Mouse (Mus musculus) CH12.LX (cell line): ENCODE measurements around the gene Gnb1l. TPM values are rescaled to one million over a fixed set of nuclear protein-coding genes. Genes with fewer than 3 reads are reported as not detected.

ENCODE experiments used
- DNase-seq: peaks from one replicate; pipeline ENCODE4 v3.0.0-alpha.2; 2013; ENCODE audit errors: extremely low read depth
- H3K27ac ChIP-seq: 2 replicates; pipeline ENCODE4 v1.5.1; 2012; ENCODE audit warnings: low read depth, mild to moderate bottlenecking, control low read depth, moderate library complexity; ENCODE audit not compliant: insufficient read depth
- H3K27me3 ChIP-seq: replicated peaks from 2 replicates; pipeline ENCODE3; 2012; ENCODE audit warnings: inconsistent platforms
- H3K36me3 ChIP-seq, 2 experiments: replicated peaks in 1 of 2; 2 replicates each; pipeline versions ENCODE3 to v1.6.1; 2012; ENCODE audit warnings: inconsistent platforms in 1 of 2, low read length in 1 of 2, mild to moderate bottlenecking in 1 of 2, mixed read lengths in 1 of 2, moderate library complexity in 1 of 2; ENCODE audit not compliant: control insufficient read depth in 1 of 2, insufficient read depth in 1 of 2
- H3K4me1 ChIP-seq, 2 experiments: 2 replicates each; pipeline ENCODE4 v1.6.1; 2012; ENCODE audit warnings: inconsistent platforms in 1 of 2, moderate library complexity in 1 of 2; ENCODE audit not compliant: insufficient read depth in 2 of 2, control insufficient read depth in 1 of 2
- H3K4me2 ChIP-seq: 2 replicates; pipeline ENCODE4 v1.6.1; 2012; ENCODE audit warnings: low read depth, mild to moderate bottlenecking, control low read depth; ENCODE audit not compliant: poor library complexity, insufficient read depth, severe bottlenecking
- H3K4me3 ChIP-seq, 3 experiments: fragments of 150-350 bp in 1 of 3; sonication (generic) in 1 of 3; replicated peaks in 1 of 3; 2 replicates each; pipeline versions ENCODE3 to v1.5.1; 2011 to 2012; ENCODE audit warnings: low read depth in 2 of 3, low read length in 2 of 3, mild to moderate bottlenecking in 2 of 3, moderate library complexity in 2 of 3, control low read depth in 1 of 3, improper control_type of control experiment in 1 of 3, inconsistent platforms in 1 of 3, mixed read lengths in 1 of 3; ENCODE audit not compliant: poor library complexity in 1 of 3
- H3K79me2 ChIP-seq: replicated peaks from 2 replicates; pipeline ENCODE4 v1.6.1; 2012; ENCODE audit warnings: mild to moderate bottlenecking, moderate library complexity; ENCODE audit not compliant: control insufficient read depth, poor library complexity, insufficient read depth, severe bottlenecking; ENCODE audit errors: extremely low read depth
- H3K9ac ChIP-seq: 2 replicates; pipeline ENCODE4 v1.6.1; 2012; ENCODE audit warnings: low read depth, mild to moderate bottlenecking, control low read depth, moderate library complexity; ENCODE audit not compliant: insufficient read depth
- H3K9me3 ChIP-seq: replicated peaks from 2 replicates; pipeline ENCODE3; 2012; ENCODE audit warnings: low read length, inconsistent platforms, mixed read lengths
- BHLHE40 ChIP-seq: IDR thresholded peaks from 2 replicates; pipeline ENCODE4 v1.6.1; 2011; ENCODE audit warnings: mild to moderate bottlenecking, low read depth, low read length, improper control_type of control experiment
- CHD1 ChIP-seq: IDR thresholded peaks from 2 replicates; pipeline ENCODE4 v1.6.1; 2012; ENCODE audit warnings: low read depth, low read length, improper control_type of control experiment, inconsistent platforms
- CHD2 ChIP-seq: IDR thresholded peaks from 2 replicates; pipeline ENCODE4 v1.6.1; 2011; ENCODE audit warnings: low read length, improper control_type of control experiment
- CTCF ChIP-seq, 2 experiments: IDR thresholded peaks in 1 of 2; conservative IDR thresholded peaks in 1 of 2; 2 replicates each; pipeline ENCODE4 v1.5.1; 2011 to 2012; ENCODE audit warnings: low read depth in 2 of 2, low read length in 2 of 2, improper control_type of control experiment in 1 of 2, inconsistent platforms in 1 of 2, mild to moderate bottlenecking in 1 of 2, moderate library complexity in 1 of 2
- E2F4 ChIP-seq: IDR thresholded peaks from 2 replicates; pipeline ENCODE4 v1.6.1; 2011; ENCODE audit warnings: low read depth, low read length, improper control_type of control experiment; ENCODE audit not compliant: insufficient replicate concordance
- ELF1 ChIP-seq: IDR thresholded peaks from 2 replicates; pipeline ENCODE4 v1.6.1; 2014; ENCODE audit warnings: low read depth, mild to moderate bottlenecking, inconsistent platforms, low read length, improper control_type of control experiment
- EP300 ChIP-seq: IDR thresholded peaks from 2 replicates; pipeline ENCODE4 v1.6.1; 2011; ENCODE audit warnings: low read length, improper control_type of control experiment
- ETS1 ChIP-seq: conservative IDR thresholded peaks from 2 replicates; pipeline ENCODE4 v1.6.1; 2012; ENCODE audit warnings: low read depth, mild to moderate bottlenecking, inconsistent platforms, low read length, improper control_type of control experiment, moderate library complexity
- HCFC1 ChIP-seq: IDR thresholded peaks from 2 replicates; pipeline ENCODE4 v1.6.1; 2012; ENCODE audit warnings: low read depth, mild to moderate bottlenecking, inconsistent platforms, low read length, improper control_type of control experiment
- IRF4 ChIP-seq: IDR thresholded peaks from 2 replicates; pipeline ENCODE4 v1.6.1; 2014; ENCODE audit warnings: low read depth, mild to moderate bottlenecking, inconsistent platforms, low read length, improper control_type of control experiment
- KAT2A ChIP-seq: IDR thresholded peaks from 2 replicates; pipeline ENCODE4 v1.6.1; 2012; ENCODE audit warnings: low read length, improper control_type of control experiment, inconsistent platforms; ENCODE audit not compliant: insufficient replicate concordance
- MAFK ChIP-seq: IDR thresholded peaks from 2 replicates; pipeline ENCODE4 v1.6.1; 2011; ENCODE audit warnings: low read length, improper control_type of control experiment; ENCODE audit not compliant: insufficient replicate concordance
- MAX ChIP-seq: IDR thresholded peaks from 2 replicates; pipeline ENCODE4 v1.6.1; 2011; ENCODE audit warnings: low read length, improper control_type of control experiment
- MAZ ChIP-seq: IDR thresholded peaks from 2 replicates; pipeline ENCODE4 v1.6.1; 2012; ENCODE audit warnings: low read depth, mild to moderate bottlenecking, inconsistent platforms, low read length, improper control_type of control experiment, moderate library complexity
- MEF2A ChIP-seq: IDR thresholded peaks from 2 replicates; pipeline ENCODE4 v1.6.1; 2014; ENCODE audit warnings: low read depth, mild to moderate bottlenecking, inconsistent platforms, low read length, improper control_type of control experiment, borderline replicate concordance
- MYC ChIP-seq: IDR thresholded peaks from 2 replicates; pipeline ENCODE4 v1.6.1; 2011; ENCODE audit warnings: low read depth, mild to moderate bottlenecking, improper control_type of control experiment, low read length
- NRF1 ChIP-seq: IDR thresholded peaks from 2 replicates; pipeline ENCODE4 v1.6.1; 2014; ENCODE audit warnings: low read depth, mild to moderate bottlenecking, inconsistent platforms, low read length, improper control_type of control experiment, moderate library complexity
- PAX5 ChIP-seq: IDR thresholded peaks from 2 replicates; pipeline ENCODE4 v1.6.1; 2012; ENCODE audit warnings: low read length, inconsistent platforms, mixed read lengths
- POLR2AphosphoS2 ChIP-seq: IDR thresholded peaks from 2 replicates; pipeline ENCODE4 v1.6.1; 2011; ENCODE audit warnings: low read depth, low read length, improper control_type of control experiment
- RAD21 ChIP-seq: IDR thresholded peaks from 2 replicates; pipeline ENCODE4 v1.6.1; 2011; ENCODE audit warnings: low read depth, mild to moderate bottlenecking, low read length, improper control_type of control experiment, moderate library complexity
- RCOR1 ChIP-seq: conservative IDR thresholded peaks from 2 replicates; pipeline ENCODE4 v1.6.1; 2012; ENCODE audit warnings: low read depth, mild to moderate bottlenecking, inconsistent platforms, low read length, improper control_type of control experiment
- SIN3A ChIP-seq: IDR thresholded peaks from 2 replicates; pipeline ENCODE4 v1.6.1; 2012; ENCODE audit warnings: low read length, improper control_type of control experiment, inconsistent platforms
- SMC3 ChIP-seq: IDR thresholded peaks from 2 replicates; pipeline ENCODE4 v1.6.1; 2011; ENCODE audit warnings: low read depth, low read length, improper control_type of control experiment
- TBP ChIP-seq: conservative IDR thresholded peaks from 2 replicates; pipeline ENCODE4 v1.6.1; 2011; ENCODE audit warnings: low read depth, low read length, improper control_type of control experiment
- USF1 ChIP-seq: IDR thresholded peaks from 2 replicates; pipeline ENCODE4 v1.6.1; 2014; ENCODE audit warnings: low read depth, mild to moderate bottlenecking, inconsistent platforms, low read length, improper control_type of control experiment
- USF2 ChIP-seq: conservative IDR thresholded peaks from 2 replicates; pipeline ENCODE4 v1.6.1; 2011; ENCODE audit warnings: low read depth, low read length, improper control_type of control experiment
- ZKSCAN1 ChIP-seq: IDR thresholded peaks from 2 replicates; pipeline ENCODE4 v1.6.1; 2012; ENCODE audit warnings: low read depth, inconsistent platforms, low read length, improper control_type of control experiment, borderline replicate concordance
- ZMIZ1 ChIP-seq: IDR thresholded peaks from 2 replicates; pipeline ENCODE4 v1.6.1; 2012; ENCODE audit warnings: low read depth, mild to moderate bottlenecking, inconsistent platforms, low read length, improper control_type of control experiment
- ZNF384 ChIP-seq: IDR thresholded peaks from 2 replicates; pipeline ENCODE4 v1.6.1; 2012; ENCODE audit warnings: low read depth, low read length, improper control_type of control experiment, inconsistent platforms
- dilution Hi-C: fragments of 300-500 bp; cut with MboI; formaldehyde crosslinking; loops from 2 replicates; pipeline ENCODE4 v1.14.3; 2020; ENCODE audit warnings: low sequenced_read_pairs; ENCODE audit not compliant: extremely low pct_unique_long_range_greater_than_20kb, extremely low pct_ligation_motif_present
- in situ Hi-C: fragments of 300-500 bp; cut with MboI; formaldehyde crosslinking; loops from 3 replicates; pipeline ENCODE4 v1.14.3; 2019; ENCODE audit warnings: low sequenced_read_pairs, low pct_ligation_motif_present, low pct_unique_long_range_greater_than_20kb, mixed read lengths
- polyA plus RNA-seq: library from polyadenylated mRNA; unstranded; fragments of >175 nt; gene quantifications from 2 replicates; pipeline ENCODE4 v1.2.1, GENCODE M21; 2012; ENCODE audit warnings: low read depth; ENCODE audit not compliant: insufficient read length
- total RNA-seq, 2 experiments: library from RNA; depleted of rRNA; stranded (reverse); fragments of 300-350 nt in 1 of 2; fragments of >200 nt in 1 of 2; gene quantifications; 2 replicates each; pipeline ENCODE4 v1.2.3; 2012 to 2014

Gene Gnb1l
- total and polyA plus RNA-seq, 3 experiments = 15.9 to 25.5 (median 21.5) TPM

DNA sequence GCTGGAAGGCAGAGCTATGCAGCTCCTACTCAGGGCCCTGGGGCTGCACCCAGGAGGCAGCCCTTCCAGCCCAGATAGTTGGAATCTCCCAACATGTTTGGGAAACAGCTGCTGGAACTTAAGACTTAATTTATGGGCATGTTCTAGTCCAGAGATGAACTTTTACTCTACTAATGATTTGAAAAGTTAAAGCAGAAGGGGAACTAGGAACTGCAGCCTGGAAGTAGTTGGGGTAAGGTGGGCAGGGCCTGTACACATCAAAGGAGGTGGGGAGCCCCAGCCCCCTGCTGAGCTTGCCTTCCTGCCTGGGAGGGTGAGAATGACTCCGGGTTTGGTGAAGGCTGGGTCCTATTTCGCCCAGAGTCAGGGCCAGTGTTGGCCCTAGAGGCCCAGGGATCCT is 56.2 kb downstream of the Gnb1l start:
- H3K79me2 ChIP-seq = no peaks in the 10 kb centered on the region
- dilution Hi-C loops (no loop called here), in situ Hi-C loops (no loop called here)
- DNase-seq = no peak
- H3K4me1 ChIP-seq = no peaks in the 10 kb centered on the region
- no peak for TF ChIP-seq MYC
- TF ChIP-seq POLR2AphosphoS2 = no peak
- TF ChIP-seq RAD21 = no peak
- TF ChIP-seq KAT2A = no peak
- no peak for TF ChIP-seq MAFK
- TF ChIP-seq EP300 = no peak
- TF ChIP-seq HCFC1 = no peak
- TF ChIP-seq CHD1 = no peak
- no peak for TF ChIP-seq PAX5
- TF ChIP-seq ETS1 = no peak
- TF ChIP-seq MEF2A = no peak
- TF ChIP-seq ZMIZ1 = no peak
- no peak for TF ChIP-seq ELF1
- TF ChIP-seq ZKSCAN1 = no peak
- no peak for TF ChIP-seq RCOR1
- no peak for TF ChIP-seq TBP
- TF ChIP-seq SMC3 = no peak
- no peak for TF ChIP-seq ZNF384
- H3K36me3 ChIP-seq = peaks cover 0 to 64% of the 10 kb centered on the region in 2 experiments
- H3K4me2 ChIP-seq = no peak overlapping the region
- no peak overlapping the region for H3K9ac ChIP-seq
- H3K9me3 ChIP-seq = no peaks in the 10 kb centered on the region
- H3K27me3 ChIP-seq = no peaks in the 10 kb centered on the region
- no peak overlapping the region for H3K27ac ChIP-seq
- H3K4me3 ChIP-seq = no peak overlapping the region

DNA sequence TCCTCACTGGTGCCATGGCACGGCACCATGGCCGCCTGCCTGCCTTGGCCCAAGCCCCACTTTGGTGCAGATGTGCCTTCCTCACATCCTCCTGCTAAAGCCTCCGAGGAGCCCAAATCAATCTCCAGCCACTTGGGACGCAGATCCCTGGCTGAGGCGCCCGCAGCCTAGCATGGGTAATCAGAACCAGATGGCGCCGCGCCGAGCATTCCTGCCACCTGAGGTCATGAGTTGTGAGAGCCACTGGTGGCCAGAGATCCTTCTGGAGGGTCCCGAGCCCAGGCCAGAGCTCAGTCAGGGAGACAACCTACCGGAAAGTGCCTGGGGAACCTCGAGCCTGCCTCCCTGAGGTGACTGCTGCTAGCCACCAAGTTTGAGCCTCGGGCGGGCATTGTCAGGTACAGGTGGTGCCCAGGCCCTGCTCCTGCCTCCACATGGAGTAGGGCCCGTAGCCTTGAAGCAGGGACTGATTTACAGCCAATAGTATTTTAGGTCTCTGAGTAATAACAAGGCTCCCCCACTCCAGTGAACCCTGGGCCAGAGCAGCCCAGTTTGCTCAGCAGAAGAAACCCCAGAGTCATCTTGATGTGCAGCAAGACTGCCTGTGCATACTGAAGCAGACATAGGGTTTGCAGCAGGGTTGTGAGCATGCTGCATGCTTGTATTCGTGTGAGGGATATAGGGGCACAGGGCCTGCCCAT is 56.9 kb downstream of the Gnb1l start:
- Histone ChIP-seq H3K4me1 (no peaks in the 10 kb centered on the region), H3K9me3 (no peaks in the 10 kb centered on the region), H3K27ac (no peak overlapping the region), H3K36me3 (peaks cover 0 to 65% of the 10 kb centered on the region in 2 experiments), H3K9ac (no peak overlapping the region), H3K4me2 (no peak overlapping the region), H3K27me3 (no peaks in the 10 kb centered on the region), H3K4me3 (no peak overlapping the region), H3K79me2 (no peaks in the 10 kb centered on the region)
- no peak for DNase-seq
- no peak for TF ChIP-seq IRF4
- no peak for TF ChIP-seq POLR2AphosphoS2
- no peak for TF ChIP-seq NRF1
- TF ChIP-seq MAZ = no peak
- no peak for TF ChIP-seq MAFK
- TF ChIP-seq ZNF384 = no peak
- TF ChIP-seq BHLHE40 = no peak
- no peak for TF ChIP-seq E2F4
- no peak for TF ChIP-seq PAX5
- TF ChIP-seq RAD21 = no peak
- TF ChIP-seq CHD2 = no peak
- TF ChIP-seq SIN3A = no peak
- no peak for TF ChIP-seq MYC
- no peak for TF ChIP-seq USF1
- TF ChIP-seq MEF2A = no peak
- no peak for TF ChIP-seq USF2
- no peak for TF ChIP-seq CTCF (conservative IDR thresholded peaks at IDR 0.05 in 1 of 2, IDR thresholded peaks at IDR 0.05 in 1 of 2; ENCODE audit: low read depth in 2 of 2, low read length in 2 of 2)
- no peak for TF ChIP-seq MAX
- dilution Hi-C loops (no loop called here), in situ Hi-C loops (no loop called here)
